In the genomic region with DNA sequence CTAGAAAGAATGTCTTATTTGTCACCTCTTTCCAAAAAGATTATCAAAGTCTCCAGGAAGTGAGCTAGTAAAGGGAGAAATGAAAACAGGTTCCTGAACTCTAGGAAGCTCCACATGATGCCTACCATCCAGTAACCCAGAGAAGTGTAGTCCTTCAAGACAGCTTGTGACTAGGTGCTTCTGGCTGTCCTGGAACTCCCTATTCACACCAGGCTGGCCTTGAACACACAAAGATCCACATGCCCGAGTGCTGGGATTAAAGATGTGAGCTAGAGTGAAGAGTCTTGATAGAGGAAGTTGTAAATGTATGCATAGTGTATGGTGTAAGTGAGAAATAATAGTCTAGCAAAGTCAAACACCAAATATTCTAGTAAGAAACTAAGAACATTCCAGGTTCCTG, we compare ENCODE assay signal across 8 mouse cellular contexts. TPM values are rescaled to one million over a fixed set of nuclear protein-coding genes. Genes with fewer than 3 reads are reported as not detected.
DNase-seq lines count a peak whose midpoint lies in the region; ATAC-seq and TF ChIP-seq lines count a peak whose summit lies in the region.

No protein-coding gene starts in this region.

- no peak for TF ChIP-seq POLR2A in MEL (IDR thresholded peaks at IDR 0.05; ENCODE audit: control insufficient read depth in 1 of 2, insufficient read depth in 1 of 2, low read depth in 1 of 2, low read length in 2 of 2, poor library complexity in 1 of 2)

- TF ChIP-seq RAD21 in MEL (IDR thresholded peaks at IDR 0.05; ENCODE audit: low read depth, low read length), result no peak

- no peak for ATAC-seq in heart, embryonic 14.5 days (ENCODE audit: insufficient number of reproducible peaks, insufficient read depth, low FRiP score, low read depth)
- no peak for ATAC-seq in liver, embryonic 16.5 days (ENCODE audit: low read depth)

- H3K9me3 ChIP-seq in MEL (replicated peaks; ENCODE audit: insufficient read depth, low read length), result no peaks in the 10 kb centered on the region
- H3K9me3 ChIP-seq in heart, embryonic 14.5 days (ENCODE audit: control insufficient read depth, low read length), result no peaks in the 10 kb centered on the region
- no peaks in the 10 kb centered on the region for H3K9me3 ChIP-seq in liver, embryonic 16.5 days (replicated peaks; ENCODE audit: control insufficient read depth, low read length)

- H3K9ac ChIP-seq in MEL (ENCODE audit: control insufficient read depth, low read depth, low read length, poor library complexity, severe bottlenecking), result peak overlapping the region; percentile 70
- H3K9ac ChIP-seq in heart, embryonic 14.5 days (ENCODE audit: low read length), result peak overlapping the region; percentile 93
- peak overlapping the region; percentile 53 for H3K9ac ChIP-seq in liver, embryonic 16.5 days (ENCODE audit: low read depth, low read length)

- H3K27me3 ChIP-seq in MEL (ENCODE audit: control insufficient read depth in 1 of 2, insufficient read depth in 2 of 2, low read length in 2 of 2), result no peaks in the 10 kb centered on the region
- no peaks in the 10 kb centered on the region for H3K27me3 ChIP-seq in heart, embryonic 14.5 days (ENCODE audit: control insufficient read depth, insufficient read depth, low read length)
- H3K27me3 ChIP-seq in liver, embryonic 16.5 days (ENCODE audit: control insufficient read depth, insufficient read depth, low read depth, low read length), result no peaks in the 10 kb centered on the region

- TF ChIP-seq CTCF in MEL (IDR thresholded peaks at IDR 0.05 in 2 of 3, conservative IDR thresholded peaks at IDR 0.05 in 1 of 3; ENCODE audit: control insufficient read depth in 1 of 3, insufficient read depth in 1 of 3, low read depth in 2 of 3, low read length in 3 of 3, poor library complexity in 1 of 3, severe bottlenecking in 1 of 3), result no peak

- peak in 1 of 2 experiments; percentile 5; a peak in 1 of 4 replicates for TF ChIP-seq EP300 in MEL (IDR thresholded peaks at IDR 0.05; ENCODE audit: low read depth in 1 of 2, low read length in 2 of 2)

- H3K36me3 ChIP-seq in MEL (ENCODE audit: control insufficient read depth in 1 of 2, insufficient read depth in 2 of 2, low read length in 2 of 2), result peaks cover 0 to 18% of the 10 kb centered on the region in 2 experiments; a peak in 2 of 4 replicates
- H3K36me3 ChIP-seq in heart, embryonic 14.5 days (ENCODE audit: control insufficient read depth, insufficient read depth, low read length), result peaks cover 10% of the 10 kb centered on the region
- no peaks in the 10 kb centered on the region for H3K36me3 ChIP-seq in liver, embryonic 16.5 days (ENCODE audit: control insufficient read depth, insufficient read depth)

- H3K4me2 ChIP-seq in heart, embryonic 14.5 days (ENCODE audit: low read length), result peak overlapping the region; percentile 80
- peak overlapping the region; percentile 82 for H3K4me2 ChIP-seq in liver, embryonic 16.5 days (ENCODE audit: low read depth, low read length)

- H3K79me2 ChIP-seq in MEL (ENCODE audit: control insufficient read depth, insufficient read depth, low read length, poor library complexity), result peaks cover 50% of the 10 kb centered on the region

- H3K27ac ChIP-seq in MEL (ENCODE audit: control insufficient read depth, low read depth, low read length), result peak overlapping the region; percentile 23; the same call in 1 of the 2 replicates
- no peak overlapping the region for H3K27ac ChIP-seq in heart, embryonic 14.5 days (replicated peaks in 1 of 2; ENCODE audit: control insufficient read depth in 1 of 2, insufficient read depth in 1 of 2, low read depth in 2 of 2, low read length in 2 of 2)
- H3K27ac ChIP-seq in liver, embryonic 16.5 days (ENCODE audit: low read length), result 0 out of 2 replicates have a peak overlapping the region, but pooled peaks have one; percentile 34

- DNase-seq in embryo, embryonic 10 days (ENCODE audit: low spot score), result peak; percentile 9
- DNase-seq in embryo, embryonic 10.5 days (ENCODE audit: low spot score), result no peak
- DNase-seq in MEL (ENCODE audit: low read depth, low spot score), result peak; percentile 75
- DNase-seq in retina, embryonic 14.5 days (ENCODE audit: low spot score), result no peak
- DNase-seq in T-cell, adult 2 months (ENCODE audit: low spot score), result no peak
- no peak for DNase-seq in frontal cortex, postnatal 10 days (ENCODE audit: low spot score in 2 of 2)

- peaks cover 9 to 13% of the 10 kb centered on the region in 2 experiments for H3K4me1 ChIP-seq in MEL (ENCODE audit: control insufficient read depth in 1 of 2, insufficient read depth in 2 of 2, low read length in 2 of 2)
- H3K4me1 ChIP-seq in heart, embryonic 14.5 days (ENCODE audit: control insufficient read depth in 2 of 2, insufficient read depth in 2 of 2, low read length in 2 of 2), result peaks cover 0 to 12% of the 10 kb centered on the region in 2 experiments; a peak in 3 of 4 replicates
- H3K4me1 ChIP-seq in liver, embryonic 16.5 days (ENCODE audit: control insufficient read depth, low read depth, low read length), result peaks cover 14% of the 10 kb centered on the region

- 11% methylated on average over 1 of the region's 1 CpGs for WGBS in heart, embryonic 14.5 days
- 23% methylated on average over 1 of the region's 1 CpGs for WGBS in liver, embryonic 16.5 days (ENCODE audit: insufficient replicate concordance)

- H3K4me3 ChIP-seq in MEL (ENCODE audit: control insufficient read depth in 1 of 2, insufficient read depth in 1 of 2, low read depth in 2 of 2, low read length in 2 of 2), result peak overlapping the region; percentile 61 to 96
- H3K4me3 ChIP-seq in heart, embryonic 14.5 days (ENCODE audit: control insufficient read depth in 1 of 2, insufficient read depth in 1 of 2, low read depth in 1 of 2, low read length in 2 of 2), result peak overlapping the region; percentile 33 to 77; a peak in 3 of 4 replicates
- peak overlapping the region; percentile 57 for H3K4me3 ChIP-seq in liver, embryonic 16.5 days (ENCODE audit: low read depth, low read length)

TF ChIP-seq in MEL, 35 proteins besides CTCF, POLR2A, EP300 and RAD21:
- TF ChIP-seq CHD2 (IDR thresholded peaks at IDR 0.05; ENCODE audit: low read length) (no peak), NRF1 (IDR thresholded peaks at IDR 0.05; ENCODE audit: insufficient read depth, low read depth, low read length, poor library complexity, severe bottlenecking) (no peak), KAT2A (conservative IDR thresholded peaks at IDR 0.05; ENCODE audit: low read depth, low read length) (no peak), USF2 (IDR thresholded peaks at IDR 0.05; ENCODE audit: borderline replicate concordance in 1 of 2, insufficient read depth in 1 of 2, low read depth in 1 of 2, low read length in 2 of 2) (no peak), SIN3A (IDR thresholded peaks at IDR 0.05; ENCODE audit: low read length) (peak; percentile 57), MXI1 (IDR thresholded peaks at IDR 0.05; ENCODE audit: low read depth, low read length) (peak; percentile 62; the same call in 1 of the 2 replicates), TBP (IDR thresholded peaks at IDR 0.05; ENCODE audit: low read depth, low read length) (no peak; the same call in 1 of the 2 replicates), E2F4 (IDR thresholded peaks at IDR 0.05; ENCODE audit: borderline replicate concordance, low read depth, low read length) (no peak), ELF1 (IDR thresholded peaks at IDR 0.05; ENCODE audit: low read depth, low read length) (0 out of 2 replicates have a peak, but pooled peaks have one; percentile 19), POLR2AphosphoS5 (IDR thresholded peaks at IDR 0.05; ENCODE audit: borderline replicate concordance, low read depth, low read length) (no peak), ZNF384 (IDR thresholded peaks at IDR 0.05; ENCODE audit: low read depth, low read length) (no peak)

RNA-seq across cellular contexts. Expression of a gene that starts 2.6 kb away (rescaled TPM):
- 5.5 and 5.9 TPM in 2 replicates for total RNA-seq in MEL (2012; rRNA removed)
- 10 to 100 TPM in 1 of 2 experiments, 1 to 10 TPM in 1; 9.3 to 21.9 TPM for polyA plus RNA-seq in MEL (2012; ENCODE audit: insufficient read depth in 1 of 2, insufficient read length in 2 of 2, low read depth in 1 of 2, low replicate concordance in 2 of 2, missing spikeins in 1 of 2)
- 10.4 and 10.6 TPM in 2 replicates for polyA plus RNA-seq in heart, embryonic 14.5 days (2014; fragmentation: Nextera tagmentation; extraction: Ambion mirVana)
- 1.3 TPM in 2 replicates for polyA plus RNA-seq in liver, embryonic 16.5 days (2015; fragmentation: Nextera tagmentation; extraction: Ambion mirVana)

Comparison
In these comparisons a context has a peak if more than half of its experiments do, and no peak if none do; other contexts are left out.
1. DNase-seq: peak in embryo, embryonic 10 days (single experiment) and MEL (single experiment); none in embryo, embryonic 10.5 days (single experiment), retina, embryonic 14.5 days (single experiment), T-cell, adult 2 months (single experiment) and frontal cortex, postnatal 10 days (0 of 2).
2. H3K27ac ChIP-seq: peak in MEL (single experiment) and liver, embryonic 16.5 days (single experiment); none in heart, embryonic 14.5 days (0 of 2).
3. Peak in every context shown above with its lines, with median percentiles within 50 percentile points of each other: H3K4me3 ChIP-seq and H3K9ac ChIP-seq.